Mouse (Mus musculus): ENCODE results near the gene Dnah8. TPM values are rescaled to one million over a fixed set of nuclear protein-coding genes. Genes with fewer than 3 reads are reported as not detected.

Gene Dnah8
- total and polyA plus RNA-seq, 3 experiments = 15.4 to 143 (median 19.5) TPM

- Histone ChIP-seq H3K4me3 (ENCODE audit: control insufficient read depth in 1 of 2, insufficient read depth in 1 of 2, low read depth in 2 of 2, low read length in 2 of 2) (no peak overlapping the region), H3K9ac (ENCODE audit: control insufficient read depth, low read depth, low read length, poor library complexity, severe bottlenecking) (no peak overlapping the region), H3K27ac (ENCODE audit: control insufficient read depth, low read depth, low read length) (no peak overlapping the region), H3K79me2 (ENCODE audit: control insufficient read depth, insufficient read depth, low read length, poor library complexity) (no peaks in the 10 kb centered on the region), H3K27me3 (ENCODE audit: control insufficient read depth in 1 of 2, insufficient read depth in 2 of 2, low read length in 2 of 2) (no peaks in the 10 kb centered on the region), H3K4me1 (ENCODE audit: control insufficient read depth in 1 of 2, insufficient read depth in 2 of 2, low read length in 2 of 2) (no peaks in the 10 kb centered on the region), H3K9me3 (replicated peaks; ENCODE audit: insufficient read depth, low read length) (no peaks in the 10 kb centered on the region), H3K36me3 (ENCODE audit: control insufficient read depth in 1 of 2, insufficient read depth in 2 of 2, low read length in 2 of 2) (no peaks in the 10 kb centered on the region)
- TF ChIP-seq MYB (IDR thresholded peaks at IDR 0.05; ENCODE audit: low read depth, low read length) (no peak), HCFC1 (IDR thresholded peaks at IDR 0.05; ENCODE audit: low read depth, low read length) (no peak), NELFE (IDR thresholded peaks at IDR 0.05; ENCODE audit: low read depth, low read length) (no peak), MAZ (IDR thresholded peaks at IDR 0.05; ENCODE audit: low read depth, low read length) (no peak), ELF1 (IDR thresholded peaks at IDR 0.05; ENCODE audit: low read depth, low read length) (no peak), SIN3A (IDR thresholded peaks at IDR 0.05; ENCODE audit: low read length) (no peak), CHD1 (IDR thresholded peaks at IDR 0.05; ENCODE audit: low read depth, low read length) (no peak), USF2 (IDR thresholded peaks at IDR 0.05; ENCODE audit: borderline replicate concordance in 1 of 2, insufficient read depth in 1 of 2, low read depth in 1 of 2, low read length in 2 of 2) (no peak), GATA1 (IDR thresholded peaks at IDR 0.05; ENCODE audit: low read depth, low read length) (no peak), TBP (IDR thresholded peaks at IDR 0.05; ENCODE audit: low read depth, low read length) (no peak), MYC (IDR thresholded peaks at IDR 0.05; ENCODE audit: low read depth, low read length) (no peak), TAL1 (IDR thresholded peaks at IDR 0.05; ENCODE audit: low read length) (no peak)
- no peak for DNase-seq (ENCODE audit: low read depth, low spot score)
Measured at GRCm38 (mm10) chr17:30859989-30860585, 235.9 kb downstream of the Dnah8 start.

- Histone ChIP-seq H3K27ac (ENCODE audit: control insufficient read depth, low read depth, low read length) (no peak overlapping the region), H3K79me2 (ENCODE audit: control insufficient read depth, insufficient read depth, low read length, poor library complexity) (no peaks in the 10 kb centered on the region), H3K4me1 (ENCODE audit: control insufficient read depth in 1 of 2, insufficient read depth in 2 of 2, low read length in 2 of 2) (no peaks in the 10 kb centered on the region), H3K27me3 (ENCODE audit: control insufficient read depth in 1 of 2, insufficient read depth in 2 of 2, low read length in 2 of 2) (no peaks in the 10 kb centered on the region), H3K9me3 (replicated peaks; ENCODE audit: insufficient read depth, low read length) (no peaks in the 10 kb centered on the region), H3K36me3 (ENCODE audit: control insufficient read depth in 1 of 2, insufficient read depth in 2 of 2, low read length in 2 of 2) (no peaks in the 10 kb centered on the region), H3K9ac (ENCODE audit: control insufficient read depth, low read depth, low read length, poor library complexity, severe bottlenecking) (no peak overlapping the region), H3K4me3 (ENCODE audit: control insufficient read depth in 1 of 2, insufficient read depth in 1 of 2, low read depth in 2 of 2, low read length in 2 of 2) (no peak overlapping the region)
- TF ChIP-seq CTCF (IDR thresholded peaks at IDR 0.05 in 2 of 3, conservative IDR thresholded peaks at IDR 0.05 in 1 of 3; ENCODE audit: control insufficient read depth in 1 of 3, insufficient read depth in 1 of 3, low read depth in 2 of 3, low read length in 3 of 3, poor library complexity in 1 of 3, severe bottlenecking in 1 of 3) (no peak), USF1 (IDR thresholded peaks at IDR 0.05; ENCODE audit: low read depth, low read length) (no peak), ZC3H11A (IDR thresholded peaks at IDR 0.05; ENCODE audit: low read depth, low read length) (no peak), POLR2A (IDR thresholded peaks at IDR 0.05; ENCODE audit: control insufficient read depth in 1 of 2, insufficient read depth in 1 of 2, low read depth in 1 of 2, low read length in 2 of 2, poor library complexity in 1 of 2) (no peak), MYC (IDR thresholded peaks at IDR 0.05; ENCODE audit: low read depth, low read length) (no peak), CHD1 (IDR thresholded peaks at IDR 0.05; ENCODE audit: low read depth, low read length) (no peak), E2F4 (IDR thresholded peaks at IDR 0.05; ENCODE audit: borderline replicate concordance, low read depth, low read length) (no peak), BHLHE40 (IDR thresholded peaks at IDR 0.05; ENCODE audit: borderline replicate concordance, low read depth, low read length) (no peak)
- no peak for DNase-seq (ENCODE audit: low read depth, low spot score)
Measured at GRCm38 (mm10) chr17:30860606-30861005, 236.5 kb downstream of the Dnah8 start.

Measured in MEL (cell line).